Mouse (Mus musculus) hindbrain, embryonic 15.5 days (tissue): ENCODE measurements around the gene Slc4a8. TPM values are rescaled to one million over a fixed set of nuclear protein-coding genes. Genes with fewer than 3 reads are reported as not detected.
A peak's percentile ranks its signal among the peaks of the same experiment; 100 is the strongest.
"Not testable (repeated sequence)": the region's sequence is repeated elsewhere in the genome, so short reads cannot be mapped to it uniquely, and the experiment has no call there.

Source experiments
- ATAC-seq: fragments of 200-750 bp; cut with Nextera tagmentation; 2 replicates; pipeline ENCODE4 v1.8.0; 2017; ENCODE audit warnings: low read depth, moderate number of reproducible peaks, moderate TSS enrichment; ENCODE audit not compliant: low FRiP score
- H3K27ac ChIP-seq: fragments of 300-500 bp; sonication (generic); replicated peaks from 2 replicates; pipeline ENCODE4 v1.5.1; 2015; ENCODE audit warnings: mild to moderate bottlenecking, inconsistent platforms
- H3K27me3 ChIP-seq: fragments of 300-500 bp; sonication (generic); 2 replicates; pipeline ENCODE4 v1.6.1; 2015; ENCODE audit warnings: control low read depth, inconsistent platforms
- H3K36me3 ChIP-seq: fragments of 300-500 bp; sonication (generic); 2 replicates; pipeline ENCODE4 v1.6.1; 2015; ENCODE audit warnings: control low read depth, inconsistent platforms
- H3K4me1 ChIP-seq: fragments of 300-500 bp; sonication (generic); replicated peaks from 2 replicates; pipeline ENCODE4 v1.6.1; 2015; ENCODE audit warnings: control low read depth, inconsistent platforms
- H3K4me2 ChIP-seq: fragments of 300-500 bp; sonication (generic); 2 replicates; pipeline ENCODE4 v1.6.1; 2015; ENCODE audit warnings: moderate library complexity, mild to moderate bottlenecking, inconsistent platforms
- H3K4me3 ChIP-seq: fragments of 300-500 bp; sonication (generic); 2 replicates; pipeline ENCODE4 v1.5.1; 2015; ENCODE audit warnings: mild to moderate bottlenecking, inconsistent platforms
- H3K9ac ChIP-seq: fragments of 300-500 bp; sonication (generic); 2 replicates; pipeline ENCODE4 v1.6.1; 2015; ENCODE audit warnings: inconsistent platforms
- H3K9me3 ChIP-seq: fragments of 300-500 bp; sonication (generic); 2 replicates; pipeline ENCODE4 v1.6.1; 2016; ENCODE audit warnings: control low read depth, inconsistent platforms
- WGBS: fragments of 180-500 bp; shearing (Covaris S2); methylation state at CpG from one replicate; pipeline ENCODE4 v1.1.7; 2015; 5-methylcytosine and 5-hydroxymethylcytosine counted together
- polyA plus RNA-seq: library from polyadenylated mRNA; unstranded; fragments of >200 nt; fragmentation: Nextera tagmentation; extraction: Ambion mirVana; gene quantifications from 2 replicates; pipeline ENCODE4 v1.2.1, GENCODE M21; 2015

The Slc4a8 gene
- polyA plus RNA-seq, 1 experiment from 2014 or later, result 27.1 TPM

DNA sequence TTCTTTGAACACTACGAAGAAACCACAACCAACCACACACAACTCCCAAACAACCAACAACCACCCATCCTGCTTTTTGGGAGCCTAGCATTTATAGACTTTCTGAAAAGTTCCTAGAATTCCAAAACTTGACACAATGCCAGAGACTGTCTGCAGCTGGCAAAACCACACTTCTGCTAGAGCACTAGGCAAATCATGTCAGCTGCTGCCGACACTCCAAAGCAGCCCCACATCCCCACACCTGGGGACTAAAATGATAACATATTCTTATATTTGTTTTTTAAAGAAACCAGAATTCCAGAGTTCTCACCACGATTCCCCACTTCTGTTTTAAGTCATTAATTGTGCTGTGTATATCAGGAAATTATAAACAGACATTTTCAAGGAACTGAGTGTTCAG, 57.3 kb downstream of the Slc4a8 start:
- H3K36me3 ChIP-seq, result peaks cover 31% of the 10 kb centered on the region
- no peak overlapping the region for H3K27ac ChIP-seq
- WGBS, result 95% methylated on average over 3 of the region's 3 CpGs
- H3K4me1 ChIP-seq, result 0 out of 2 replicates have a peak, but pooled peaks cover 3% of the 10 kb centered on the region
- H3K4me3 ChIP-seq, result no peak overlapping the region
- no peak for ATAC-seq
- no peak overlapping the region for H3K9ac ChIP-seq
- H3K9me3 ChIP-seq, result no peaks in the 10 kb centered on the region
- H3K27me3 ChIP-seq, result no peaks in the 10 kb centered on the region
- H3K4me2 ChIP-seq, result no peak overlapping the region

DNA sequence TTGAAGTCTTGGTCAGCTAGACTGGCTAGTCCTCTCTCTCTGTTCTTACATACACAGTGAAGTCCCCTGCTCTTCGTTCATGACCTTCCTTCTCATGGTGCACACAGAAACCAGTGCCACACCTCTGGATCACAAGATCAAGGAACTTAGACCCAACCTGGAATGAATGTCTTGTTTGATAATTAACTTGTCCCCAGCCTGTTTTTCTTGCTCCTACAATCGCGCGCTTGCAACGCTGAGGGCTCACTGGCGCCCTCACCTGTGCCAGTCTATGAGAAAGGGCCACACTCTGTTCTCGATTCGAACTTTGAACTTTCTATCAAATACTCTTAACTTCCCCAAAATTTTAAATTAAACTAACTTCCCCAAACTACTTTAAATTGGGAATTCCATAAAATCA, 60.3 kb downstream of the Slc4a8 start:
- Histone ChIP-seq H3K36me3 (peaks cover 18% of the 10 kb centered on the region; the same call in 1 of the 2 replicates), H3K9me3 (no peaks in the 10 kb centered on the region), H3K27me3 (peaks cover 4% of the 10 kb centered on the region; the same call in 1 of the 2 replicates), H3K4me3 (no peak overlapping the region), H3K27ac (no peak overlapping the region), H3K9ac (no peak overlapping the region), H3K4me1 (peaks cover 8% of the 10 kb centered on the region), H3K4me2 (no peak overlapping the region)
- WGBS, result 61% methylated on average over 8 of the region's 8 CpGs
- ATAC-seq, result no peak

DNA sequence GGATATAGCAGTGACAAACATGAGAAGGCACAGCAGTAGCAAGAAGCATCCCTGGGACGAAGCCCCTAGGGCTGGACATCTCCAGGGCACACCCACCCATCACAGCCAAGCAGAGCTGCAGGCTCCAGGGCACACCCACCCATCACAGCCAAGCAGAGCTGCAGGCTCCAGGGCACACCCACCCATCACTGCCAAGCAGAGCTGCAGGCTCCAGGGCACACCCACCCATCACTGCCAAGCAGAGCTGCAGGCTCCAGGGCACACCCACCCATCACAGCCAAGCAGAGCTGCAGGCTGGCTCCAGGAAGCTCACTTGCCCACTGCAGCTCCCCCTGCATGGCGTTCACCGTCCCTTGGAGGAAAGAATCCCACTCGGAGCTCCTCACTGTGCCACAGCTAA, 60.8 kb downstream of the Slc4a8 start:
- H3K36me3 ChIP-seq, result peaks cover 14% of the 10 kb centered on the region; the same call in 1 of the 2 replicates
- H3K4me2 ChIP-seq, ATAC-seq, H3K4me3 ChIP-seq, H3K27ac ChIP-seq, H3K9ac ChIP-seq, H3K4me1 ChIP-seq, H3K27me3 ChIP-seq, H3K9me3 ChIP-seq: not testable (repeated sequence)
- 66% methylated on average over 4 of the region's 4 CpGs for WGBS

DNA sequence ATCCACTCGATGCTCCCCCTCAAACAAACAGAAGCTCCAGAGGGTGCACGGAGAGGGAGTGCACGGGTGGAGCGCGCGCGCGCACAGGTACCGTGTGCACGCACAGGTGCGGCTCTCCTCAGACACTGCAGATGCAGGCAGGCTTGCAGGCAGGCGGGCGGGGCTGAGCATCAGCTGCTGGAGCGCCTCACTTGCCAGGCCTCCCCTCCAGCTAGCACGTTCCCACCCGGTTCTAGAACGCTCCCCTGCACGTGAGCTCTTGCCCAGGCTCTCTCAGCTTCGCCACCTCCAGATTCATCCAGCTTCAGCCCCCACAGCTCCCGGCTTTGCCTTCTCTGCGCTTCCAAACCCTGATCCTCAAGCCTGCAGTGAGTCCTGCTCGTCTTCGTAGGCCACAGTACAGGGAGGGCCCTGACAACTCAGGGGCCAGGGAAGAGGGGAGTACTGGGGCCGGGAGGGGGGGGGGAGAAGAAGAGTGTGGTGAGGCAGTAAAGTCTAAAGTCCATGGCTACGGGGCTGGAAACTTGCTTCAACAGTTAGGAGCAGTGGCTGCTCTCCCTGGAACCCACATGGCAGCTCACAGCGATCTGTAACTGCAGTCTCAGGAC, 63.8 kb downstream of the Slc4a8 start:
- Histone ChIP-seq H3K4me3 (peak overlapping the region; percentile 27), H3K4me1 (peaks cover 8% of the 10 kb centered on the region), H3K27me3 (peaks cover 4% of the 10 kb centered on the region; the same call in 1 of the 2 replicates), H3K36me3 (no peaks in the 10 kb centered on the region), H3K4me2 (peak overlapping the region; percentile 57), H3K27ac (no peak overlapping the region), H3K9ac (peak overlapping the region; percentile 26; the same call in 1 of the 2 replicates), H3K9me3 (no peaks in the 10 kb centered on the region)
- 20% methylated on average over 26 of the region's 26 CpGs for WGBS
- ATAC-seq, result peak; percentile 84

DNA sequence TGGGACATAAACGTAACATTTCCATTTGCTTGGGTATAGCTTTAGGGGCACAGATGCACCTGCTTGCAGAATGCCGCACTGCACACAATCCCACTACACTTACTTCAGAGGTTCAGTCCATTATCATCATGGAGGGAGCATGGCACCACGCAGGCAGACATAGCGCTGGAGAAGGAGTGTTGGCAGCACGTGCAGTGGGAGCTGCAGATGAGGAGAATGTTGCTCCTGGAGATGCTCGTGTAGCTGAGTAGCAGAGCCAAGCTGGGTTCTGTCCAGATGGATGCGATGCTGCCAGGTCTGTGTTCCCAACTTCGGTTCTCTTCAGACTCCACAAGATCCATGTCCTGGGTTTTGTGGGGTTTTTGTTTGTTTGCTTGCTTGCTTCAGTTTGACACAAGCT, 64.5 kb downstream of the Slc4a8 start:
- Histone ChIP-seq H3K9me3 (no peaks in the 10 kb centered on the region), H3K4me1 (peaks cover 8% of the 10 kb centered on the region), H3K36me3 (no peaks in the 10 kb centered on the region), H3K4me2 (no peak overlapping the region), H3K27me3 (peaks cover 4% of the 10 kb centered on the region; the same call in 1 of the 2 replicates), H3K4me3 (no peak overlapping the region), H3K27ac (no peak overlapping the region), H3K9ac (no peak overlapping the region)
- WGBS, result 69% methylated on average over 8 of the region's 8 CpGs
- ATAC-seq, result no peak

DNA sequence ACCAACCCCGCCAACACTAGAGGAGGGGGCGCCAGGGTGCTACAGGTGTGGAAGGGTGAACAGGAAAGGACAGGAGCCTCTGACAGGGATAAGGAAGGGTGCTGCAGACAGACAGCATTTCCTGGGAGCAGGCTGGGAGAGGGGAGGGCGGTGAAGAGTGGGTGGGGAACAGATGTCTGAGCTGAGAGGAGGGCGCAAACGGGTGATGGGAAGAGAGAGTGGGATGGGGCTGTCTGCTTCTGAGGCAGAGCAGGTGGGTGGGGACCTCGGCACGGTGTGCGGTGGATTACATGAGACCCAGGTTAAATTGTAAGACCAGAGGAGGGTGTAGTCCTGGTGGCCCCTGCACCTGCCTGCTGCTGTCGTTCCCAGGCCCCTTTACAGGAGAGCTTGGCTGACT, 68.2 kb downstream of the Slc4a8 start:
- no peaks in the 10 kb centered on the region for H3K9me3 ChIP-seq
- no peaks in the 10 kb centered on the region for H3K36me3 ChIP-seq
- H3K4me2 ChIP-seq, result no peak overlapping the region
- peaks cover 7% of the 10 kb centered on the region for H3K4me1 ChIP-seq
- ATAC-seq, result no peak
- WGBS, result 84% methylated on average over 9 of the region's 9 CpGs
- no peak overlapping the region for H3K4me3 ChIP-seq
- no peak overlapping the region for H3K27ac ChIP-seq
- H3K27me3 ChIP-seq, result no peaks in the 10 kb centered on the region
- H3K9ac ChIP-seq, result no peak overlapping the region

DNA sequence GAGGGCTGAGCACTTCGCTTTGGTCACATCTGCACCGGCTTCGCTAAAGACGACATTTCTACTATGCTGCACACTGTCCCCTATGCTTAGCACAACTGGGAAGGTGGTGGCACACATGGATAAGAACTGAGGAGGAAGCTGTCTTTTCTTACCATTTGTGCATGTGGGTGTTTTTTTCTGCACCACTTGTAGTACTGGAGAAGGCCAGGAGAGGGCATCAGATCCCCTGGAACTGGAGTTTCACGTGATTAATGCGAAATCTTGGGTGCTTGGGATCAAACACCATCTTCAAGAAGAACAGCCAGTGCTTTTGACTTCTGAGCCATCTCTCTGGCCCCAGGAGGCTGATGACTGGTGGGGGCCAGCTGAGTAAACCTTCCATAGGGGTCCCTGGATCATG, 69.1 kb downstream of the Slc4a8 start:
- Histone ChIP-seq H3K27me3 (no peaks in the 10 kb centered on the region), H3K9me3 (no peaks in the 10 kb centered on the region), H3K4me3 (no peak overlapping the region), H3K4me2 (no peak overlapping the region), H3K27ac (no peak overlapping the region), H3K36me3 (no peaks in the 10 kb centered on the region), H3K9ac (no peak overlapping the region), H3K4me1 (no peaks in the 10 kb centered on the region)
- 62% methylated on average over 6 of the region's 6 CpGs for WGBS
- ATAC-seq, result no peak

DNA sequence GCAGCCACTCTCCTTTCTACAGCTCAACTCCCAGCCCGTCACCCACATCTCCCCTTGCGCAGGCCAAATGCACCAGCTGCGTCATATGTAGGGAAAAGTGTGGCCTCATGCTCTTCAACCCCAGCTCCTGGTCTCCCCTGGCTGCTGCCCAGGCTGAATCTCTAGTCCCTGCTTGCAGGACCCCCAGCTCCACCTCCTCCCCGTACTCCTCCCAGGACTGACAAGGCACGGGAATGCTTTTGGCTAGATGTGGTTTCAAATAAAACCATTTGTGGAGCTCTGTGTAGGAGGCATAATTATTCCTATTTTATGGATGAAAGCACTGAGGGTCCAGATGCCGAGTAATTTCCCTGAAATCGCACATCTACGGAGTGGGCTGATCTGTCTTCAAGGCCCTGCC, 70.6 kb downstream of the Slc4a8 start:
- Histone ChIP-seq H3K36me3 (no peaks in the 10 kb centered on the region), H3K4me1 (no peaks in the 10 kb centered on the region), H3K4me2 (no peak overlapping the region), H3K27me3 (no peaks in the 10 kb centered on the region), H3K4me3 (no peak overlapping the region), H3K9ac (no peak overlapping the region), H3K27ac (no peak overlapping the region), H3K9me3 (no peaks in the 10 kb centered on the region)
- 76% methylated on average over 8 of the region's 8 CpGs for WGBS
- ATAC-seq, result 0 out of 2 replicates have a peak, but pooled peaks have one; percentile 19

DNA sequence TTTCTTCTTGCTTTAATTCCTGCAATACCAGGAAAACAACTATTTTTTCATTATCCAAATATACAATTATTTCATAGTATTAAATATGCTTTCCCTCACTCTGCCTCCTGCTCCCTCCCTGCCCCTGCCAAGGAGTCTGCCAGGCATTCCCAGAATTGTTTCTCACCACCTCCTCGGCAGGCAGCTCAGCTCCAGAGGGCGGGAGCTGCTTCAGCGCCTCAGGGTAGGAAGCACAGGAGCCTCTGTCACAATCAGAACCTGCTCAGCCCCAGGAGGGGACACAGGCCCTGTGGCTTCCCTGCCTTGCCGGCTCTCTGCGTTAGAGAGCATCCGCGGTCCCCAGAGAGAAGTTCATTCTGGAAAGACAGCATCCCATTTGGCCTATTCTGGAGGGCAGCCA, 71.2 kb downstream of the Slc4a8 start:
- 27% methylated on average over 7 of the region's 7 CpGs for WGBS
- H3K4me2 ChIP-seq, result no peak overlapping the region
- no peak overlapping the region for H3K27ac ChIP-seq

DNA sequence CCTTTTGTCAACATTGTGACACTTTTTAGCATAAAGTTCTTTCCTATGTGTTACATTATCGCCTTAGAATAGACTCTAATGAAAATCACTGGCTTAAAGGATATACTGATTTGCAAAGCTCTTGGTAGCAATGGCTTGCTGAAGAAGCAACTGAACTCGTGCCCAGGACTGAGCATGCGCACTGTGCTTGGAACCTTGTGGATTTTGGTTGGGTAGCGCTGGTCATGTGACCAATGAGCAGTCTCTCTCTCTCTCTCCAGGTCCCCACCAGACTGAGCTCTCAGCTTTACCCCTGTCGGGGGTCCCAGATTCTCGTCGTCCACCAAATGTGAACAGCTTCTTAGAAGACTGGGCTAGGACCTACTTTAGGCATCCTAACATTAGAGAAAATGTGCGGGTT, 75.2 kb downstream of the Slc4a8 start:
- Histone ChIP-seq H3K9ac (no peak overlapping the region), H3K4me1 (no peaks in the 10 kb centered on the region), H3K9me3 (no peaks in the 10 kb centered on the region), H3K27ac (no peak overlapping the region), H3K36me3 (no peaks in the 10 kb centered on the region), H3K27me3 (no peaks in the 10 kb centered on the region), H3K4me3 (no peak overlapping the region), H3K4me2 (no peak overlapping the region)
- no peak for ATAC-seq
- WGBS, result 82% methylated on average over 8 of the region's 8 CpGs

More for the DNA sequence above, 71.2 kb downstream of the Slc4a8 start:
- Histone ChIP-seq H3K27me3 (no peaks in the 10 kb centered on the region), H3K36me3 (no peaks in the 10 kb centered on the region), H3K4me3 (no peak overlapping the region), H3K9me3 (no peaks in the 10 kb centered on the region), H3K4me1 (no peaks in the 10 kb centered on the region), H3K9ac (no peak overlapping the region)
- ATAC-seq, result no peak

DNA sequence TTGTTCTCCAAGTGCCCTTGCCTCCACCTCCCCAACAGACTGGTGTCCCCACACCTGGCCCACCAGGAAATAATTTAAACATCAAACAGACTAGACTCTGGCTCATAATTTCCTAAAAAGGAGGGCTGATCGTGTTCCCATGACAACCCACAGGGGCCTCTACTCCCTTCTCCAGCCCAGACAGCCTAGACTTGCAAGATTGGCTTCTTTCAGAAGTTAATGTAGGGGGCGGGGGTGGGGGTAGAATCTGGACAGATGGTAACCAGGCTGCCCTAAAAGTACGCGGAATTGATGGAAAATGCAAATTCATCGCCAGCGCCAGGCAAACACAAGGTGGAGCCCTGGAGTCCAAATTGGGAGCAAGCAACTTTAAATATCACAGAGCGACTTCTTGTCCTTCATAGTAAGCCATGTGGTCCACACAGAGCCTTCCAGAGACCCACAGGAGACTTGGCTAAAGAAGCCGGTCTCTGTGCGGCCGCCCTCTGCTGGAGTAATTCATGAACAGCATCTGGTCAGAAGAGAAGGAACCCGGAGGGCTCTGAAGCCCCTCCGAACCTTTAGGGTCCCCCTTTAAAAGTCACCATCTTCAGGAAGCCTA, 77.2 kb downstream of the Slc4a8 start:
- Histone ChIP-seq H3K4me2 (no peak overlapping the region), H3K27ac (no peak overlapping the region), H3K9ac (no peak overlapping the region), H3K4me3 (no peak overlapping the region), H3K27me3 (no peaks in the 10 kb centered on the region), H3K36me3 (no peaks in the 10 kb centered on the region), H3K9me3 (no peaks in the 10 kb centered on the region), H3K4me1 (no peaks in the 10 kb centered on the region)
- WGBS, result 23% methylated on average over 12 of the region's 12 CpGs
- ATAC-seq, result peak; percentile 69; the same call in 1 of the 2 replicates

DNA sequence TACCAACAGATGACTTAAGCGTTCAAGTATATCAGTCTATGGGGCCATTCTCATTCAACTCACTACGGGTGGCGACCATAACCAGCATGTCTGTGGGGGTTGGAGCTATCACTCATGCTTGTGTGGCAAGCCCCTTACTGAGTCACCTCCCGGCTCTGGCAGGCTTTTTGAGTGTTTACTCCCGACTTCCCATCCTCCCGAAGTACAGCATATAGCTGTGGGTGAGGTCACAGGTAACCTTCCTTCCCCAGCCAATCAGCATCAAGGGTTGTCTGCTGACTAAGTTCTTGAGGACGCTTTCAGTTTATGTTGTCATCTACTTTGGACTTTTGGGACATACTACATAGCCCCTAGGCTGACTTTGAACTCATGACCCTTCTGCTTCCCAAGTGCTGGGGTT, 82.8 kb downstream of the Slc4a8 start:
- Histone ChIP-seq H3K27ac (no peak overlapping the region), H3K4me1 (peaks cover 9% of the 10 kb centered on the region), H3K27me3 (no peaks in the 10 kb centered on the region), H3K36me3 (no peaks in the 10 kb centered on the region), H3K9me3 (no peaks in the 10 kb centered on the region), H3K4me2 (no peak overlapping the region), H3K4me3 (no peak overlapping the region), H3K9ac (no peak overlapping the region)
- no peak for ATAC-seq
- WGBS, result 88% methylated on average over 7 of the region's 7 CpGs
